Mouse (Mus musculus): ENCODE results near the gene Atxn1. TPM values are rescaled to one million over a fixed set of nuclear protein-coding genes. Genes with fewer than 3 reads are reported as not detected.

Gene Atxn1
- total and polyA plus RNA-seq, 3 experiments = 7.5 to 30.1 (median 27.3) TPM

- no peak overlapping the region for H3K4me3 ChIP-seq
- H3K27me3 ChIP-seq (ENCODE audit: control insufficient read depth, insufficient read depth, low read length) = no peaks in the 10 kb centered on the region
- TF ChIP-seq EP300 (IDR thresholded peaks at IDR 0.05; ENCODE audit: insufficient read depth, low read depth, low read length) (no peak), CTCF (IDR thresholded peaks at IDR 0.05) (no peak), POLR2A (IDR thresholded peaks at IDR 0.05; ENCODE audit: insufficient read depth, low read depth, low read length) (no peak)
- no peak for DNase-seq
- H3K79me2 ChIP-seq (replicated peaks; ENCODE audit: control insufficient read depth, insufficient read depth, low read length) = 0 out of 2 replicates have a peak, but pooled peaks cover 1% of the 10 kb centered on the region
- no peak overlapping the region for H3K9ac ChIP-seq (ENCODE audit: low read depth, low read length)
- 68% methylated on average over 10 of the region's 10 CpGs for WGBS
- H3K27ac ChIP-seq = no peak overlapping the region
- intact Hi-C loops (cut with DNase I) = no loop called here
- H3K36me3 ChIP-seq (ENCODE audit: control insufficient read depth, insufficient read depth, low read length) = no peaks in the 10 kb centered on the region; the same call in none of the 2 replicates
- H3K4me1 ChIP-seq (ENCODE audit: control insufficient read depth, insufficient read depth, low read length) = no peaks in the 10 kb centered on the region; the same call in 1 of the 2 replicates
Observed at GRCm38 (mm10) chr13:45861098-45861580, 103.7 kb downstream of the Atxn1 start.

GRCm38 (mm10) chr13:45859081-45859709 is 105.6 kb downstream of the Atxn1 start:
- no peaks in the 10 kb centered on the region; the same call in 1 of the 2 replicates for H3K4me1 ChIP-seq (ENCODE audit: control insufficient read depth, insufficient read depth, low read length)

GRCm38 (mm10) chr13:45857416-45857815 is 107.4 kb downstream of the Atxn1 start:
- no peak for TF ChIP-seq EP300 (IDR thresholded peaks at IDR 0.05; ENCODE audit: insufficient read depth, low read depth, low read length)
- no peak for TF ChIP-seq CTCF (IDR thresholded peaks at IDR 0.05)
- no peak for TF ChIP-seq POLR2A (IDR thresholded peaks at IDR 0.05; ENCODE audit: insufficient read depth, low read depth, low read length)
- no peaks in the 10 kb centered on the region; the same call in 1 of the 2 replicates for H3K4me1 ChIP-seq (ENCODE audit: control insufficient read depth, insufficient read depth, low read length)
- WGBS = 91% methylated on average over 8 of the region's 8 CpGs
- H3K9ac ChIP-seq (ENCODE audit: low read depth, low read length) = no peak overlapping the region
- intact Hi-C loops (cut with DNase I) = no loop called here
- H3K4me3 ChIP-seq = no peak overlapping the region
- no peak for DNase-seq
- H3K36me3 ChIP-seq (ENCODE audit: control insufficient read depth, insufficient read depth, low read length) = no peaks in the 10 kb centered on the region; the same call in none of the 2 replicates
- H3K27me3 ChIP-seq (ENCODE audit: control insufficient read depth, insufficient read depth, low read length) = no peaks in the 10 kb centered on the region
- H3K27ac ChIP-seq = no peak overlapping the region
- 0 out of 2 replicates have a peak, but pooled peaks cover 3% of the 10 kb centered on the region for H3K79me2 ChIP-seq (replicated peaks; ENCODE audit: control insufficient read depth, insufficient read depth, low read length)

More at GRCm38 (mm10) chr13:45859081-45859709, 105.6 kb downstream of the Atxn1 start:
- TF ChIP-seq EP300 (IDR thresholded peaks at IDR 0.05; ENCODE audit: insufficient read depth, low read depth, low read length) (no peak), CTCF (IDR thresholded peaks at IDR 0.05) (no peak), POLR2A (IDR thresholded peaks at IDR 0.05; ENCODE audit: insufficient read depth, low read depth, low read length) (no peak)
- Histone ChIP-seq H3K79me2 (replicated peaks; ENCODE audit: control insufficient read depth, insufficient read depth, low read length) (0 out of 2 replicates have a peak, but pooled peaks cover 1% of the 10 kb centered on the region), H3K4me3 (no peak overlapping the region), H3K27me3 (ENCODE audit: control insufficient read depth, insufficient read depth, low read length) (no peaks in the 10 kb centered on the region), H3K9ac (ENCODE audit: low read depth, low read length) (no peak overlapping the region), H3K27ac (no peak overlapping the region), H3K36me3 (ENCODE audit: control insufficient read depth, insufficient read depth, low read length) (no peaks in the 10 kb centered on the region; the same call in none of the 2 replicates)
- 88% methylated on average over 12 of the region's 12 CpGs for WGBS
- no peak for DNase-seq
- intact Hi-C loops (cut with DNase I) = no loop called here

- peaks cover 2% of the 10 kb centered on the region; the same call in 1 of the 2 replicates for H3K79me2 ChIP-seq (replicated peaks; ENCODE audit: control insufficient read depth, insufficient read depth, low read length)
- no peak for DNase-seq
- H3K4me3 ChIP-seq = no peak overlapping the region
- no peaks in the 10 kb centered on the region for H3K27me3 ChIP-seq (ENCODE audit: control insufficient read depth, insufficient read depth, low read length)
- peaks cover 5% of the 10 kb centered on the region for H3K4me1 ChIP-seq (ENCODE audit: control insufficient read depth, insufficient read depth, low read length)
- no peak overlapping the region for H3K9ac ChIP-seq (ENCODE audit: low read depth, low read length)
- WGBS = 83% methylated on average over 5 of the region's 5 CpGs
- intact Hi-C loops (cut with DNase I) = no loop called here
- TF ChIP-seq EP300 (IDR thresholded peaks at IDR 0.05; ENCODE audit: insufficient read depth, low read depth, low read length) = no peak
- TF ChIP-seq POLR2A (IDR thresholded peaks at IDR 0.05; ENCODE audit: insufficient read depth, low read depth, low read length) = no peak
- TF ChIP-seq CTCF (IDR thresholded peaks at IDR 0.05) = no peak
- H3K27ac ChIP-seq = no peak overlapping the region
- peaks cover 12% of the 10 kb centered on the region for H3K36me3 ChIP-seq (ENCODE audit: control insufficient read depth, insufficient read depth, low read length)
Observed at GRCm38 (mm10) chr13:45854531-45854930, 110.3 kb downstream of the Atxn1 start.

- DNase-seq = no peak
- Histone ChIP-seq H3K27ac (no peak overlapping the region), H3K9ac (ENCODE audit: low read depth, low read length) (no peak overlapping the region), H3K4me1 (ENCODE audit: control insufficient read depth, insufficient read depth, low read length) (peaks cover 5% of the 10 kb centered on the region), H3K27me3 (ENCODE audit: control insufficient read depth, insufficient read depth, low read length) (no peaks in the 10 kb centered on the region), H3K79me2 (replicated peaks; ENCODE audit: control insufficient read depth, insufficient read depth, low read length) (peaks cover 2% of the 10 kb centered on the region; the same call in 1 of the 2 replicates), H3K36me3 (ENCODE audit: control insufficient read depth, insufficient read depth, low read length) (peaks cover 12% of the 10 kb centered on the region), H3K4me3 (no peak overlapping the region)
- WGBS = 88% methylated on average over 6 of the region's 6 CpGs
- TF ChIP-seq POLR2A (IDR thresholded peaks at IDR 0.05; ENCODE audit: insufficient read depth, low read depth, low read length) (no peak), EP300 (IDR thresholded peaks at IDR 0.05; ENCODE audit: insufficient read depth, low read depth, low read length) (no peak)
- intact Hi-C loops (cut with DNase I) = no loop called here
Observed at GRCm38 (mm10) chr13:45853691-45854090, 111.1 kb downstream of the Atxn1 start.

GRCm38 (mm10) chr13:45852288-45852687 is 112.5 kb downstream of the Atxn1 start:
- no peak overlapping the region for H3K9ac ChIP-seq (ENCODE audit: low read depth, low read length)
- TF ChIP-seq EP300 (IDR thresholded peaks at IDR 0.05; ENCODE audit: insufficient read depth, low read depth, low read length) (no peak), POLR2A (IDR thresholded peaks at IDR 0.05; ENCODE audit: insufficient read depth, low read depth, low read length) (no peak), CTCF (IDR thresholded peaks at IDR 0.05) (no peak)

More at GRCm38 (mm10) chr13:45852288-45852687, 112.5 kb downstream of the Atxn1 start:
- Histone ChIP-seq H3K79me2 (replicated peaks; ENCODE audit: control insufficient read depth, insufficient read depth, low read length) (peaks cover 2% of the 10 kb centered on the region; the same call in 1 of the 2 replicates), H3K36me3 (ENCODE audit: control insufficient read depth, insufficient read depth, low read length) (peaks cover 12% of the 10 kb centered on the region), H3K27ac (no peak overlapping the region), H3K4me1 (ENCODE audit: control insufficient read depth, insufficient read depth, low read length) (peaks cover 5% of the 10 kb centered on the region), H3K4me3 (no peak overlapping the region), H3K27me3 (ENCODE audit: control insufficient read depth, insufficient read depth, low read length) (no peaks in the 10 kb centered on the region)
- 90% methylated on average over 2 of the region's 2 CpGs for WGBS
- no peak for DNase-seq
- intact Hi-C loops (cut with DNase I) = no loop called here

All from heart, adult 2 months (tissue).